Mouse (Mus musculus) hindbrain, embryonic 12.5 days (tissue): ENCODE data around the gene Gm20662. TPM values are rescaled to one million over a fixed set of nuclear protein-coding genes. Genes with fewer than 3 reads are reported as not detected.
A peak's percentile ranks its signal among the peaks of the same experiment; 100 is the strongest.

Source experiments
- ATAC-seq: fragments of 200-750 bp; cut with Nextera tagmentation; 2 replicates; pipeline ENCODE4 v1.8.0; 2017; ENCODE audit warnings: moderate TSS enrichment; ENCODE audit not compliant: low FRiP score
- H3K27ac ChIP-seq: fragments of 300-500 bp; sonication (generic); 2 replicates; pipeline ENCODE4 v1.5.1; 2016; ENCODE audit warnings: mild to moderate bottlenecking
- H3K27me3 ChIP-seq: fragments of 300-500 bp; sonication (generic); 2 replicates; pipeline ENCODE4 v1.6.1; 2016; ENCODE audit warnings: mild to moderate bottlenecking
- H3K36me3 ChIP-seq: fragments of 300-500 bp; sonication (generic); 2 replicates; pipeline ENCODE4 v1.6.1; 2016; ENCODE audit warnings: mild to moderate bottlenecking
- H3K4me1 ChIP-seq: fragments of 300-500 bp; sonication (generic); 2 replicates; pipeline ENCODE4 v1.6.1; 2016
- H3K4me2 ChIP-seq: fragments of 300-500 bp; sonication (generic); replicated peaks from 2 replicates; pipeline ENCODE4 v1.6.1; 2016; ENCODE audit warnings: mild to moderate bottlenecking
- H3K4me3 ChIP-seq: fragments of 300-500 bp; sonication (generic); 2 replicates; pipeline ENCODE4 v1.5.1; 2016; ENCODE audit warnings: mild to moderate bottlenecking
- H3K9ac ChIP-seq: fragments of 300-500 bp; sonication (generic); 2 replicates; pipeline ENCODE4 v1.6.1; 2016; ENCODE audit warnings: mild to moderate bottlenecking, moderate library complexity
- H3K9me3 ChIP-seq: fragments of 300-500 bp; sonication (generic); replicated peaks from 2 replicates; pipeline ENCODE4 v1.6.1; 2016; ENCODE audit warnings: mild to moderate bottlenecking
- WGBS: fragments of 180-500 bp; shearing (Covaris S2); methylation state at CpG from one replicate; pipeline ENCODE4 v1.1.7; 2016; 5-methylcytosine and 5-hydroxymethylcytosine counted together
- polyA plus RNA-seq: library from polyadenylated mRNA; unstranded; fragments of >200 nt; fragmentation: Nextera tagmentation; extraction: Ambion mirVana; gene quantifications from 2 replicates; pipeline ENCODE4 v1.2.1, GENCODE M21; 2016

The Gm20662 gene
- polyA plus RNA-seq, 1 experiment from 2014 or later, result not detected

GRCm38 (mm10) chr9:107981684-107982605 is 14.2 kb upstream of the Gm20662 start:
- H3K4me3 ChIP-seq, result peak overlapping the region; percentile 6; the same call in 1 of the 2 replicates
- WGBS, result 48% methylated on average over 7 of the region's 7 CpGs
- no peak overlapping the region for H3K9ac ChIP-seq
- peak overlapping the region; percentile 84 for H3K4me2 ChIP-seq
- H3K27ac ChIP-seq, result peak overlapping the region; percentile 82
- no peaks in the 10 kb centered on the region for H3K9me3 ChIP-seq
- peaks cover 24% of the 10 kb centered on the region for H3K27me3 ChIP-seq
- peaks cover 38% of the 10 kb centered on the region for H3K4me1 ChIP-seq
- H3K36me3 ChIP-seq, result no peaks in the 10 kb centered on the region
- ATAC-seq, result no peak

- Histone ChIP-seq H3K9me3 (no peaks in the 10 kb centered on the region), H3K27me3 (peaks cover 24% of the 10 kb centered on the region), H3K4me2 (peak within 1 kb of the TSS; percentile 84), H3K27ac (peak within 1 kb of the TSS; percentile 82), H3K9ac (peak within 1 kb of the TSS; percentile 41), H3K4me1 (peaks cover 38% of the 10 kb centered on the region), H3K36me3 (no peaks in the 10 kb centered on the region), H3K4me3 (peak within 1 kb of the TSS; percentile 62)
- WGBS, result 48% methylated on average over 14 of the region's 14 CpGs
- no peak for ATAC-seq
Measured at GRCm38 (mm10) chr9:107982681-107983346, 13.3 kb upstream of the Gm20662 start, which contains the start of gene Gm20661. TSS of gene Gm20661 (plus strand) at chr9:107983058.

DNA sequence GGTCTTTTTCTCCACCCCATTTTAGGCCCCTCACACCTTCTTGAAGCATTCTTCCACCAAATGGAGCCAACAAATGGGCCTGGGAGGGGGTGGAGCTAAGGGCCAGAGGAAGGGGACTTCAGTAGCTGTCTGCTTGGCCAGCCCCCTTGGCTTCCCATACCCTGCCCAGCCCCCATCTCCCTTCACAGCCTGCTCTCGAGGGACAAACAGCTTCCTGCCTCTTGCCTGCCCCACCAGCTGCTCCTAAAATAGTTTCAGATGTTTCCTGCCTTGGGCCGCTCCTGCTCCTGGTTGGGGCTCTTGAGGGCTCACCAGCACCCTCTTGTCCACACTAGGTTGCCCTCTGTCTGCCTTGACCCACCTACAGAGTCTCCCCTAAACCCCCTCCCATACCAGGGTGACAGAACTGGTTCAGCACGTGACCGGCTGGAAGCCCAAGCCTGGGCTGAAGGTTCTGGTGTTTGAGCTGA is 12.7 kb upstream of the Gm20662 start:
- Histone ChIP-seq H3K27me3 (peaks cover 24% of the 10 kb centered on the region), H3K27ac (peak overlapping the region; percentile 82), H3K9ac (peak overlapping the region; percentile 35; the same call in 1 of the 2 replicates), H3K4me2 (peak overlapping the region; percentile 84), H3K4me3 (peak overlapping the region; percentile 62), H3K9me3 (no peaks in the 10 kb centered on the region), H3K4me1 (peaks cover 41% of the 10 kb centered on the region), H3K36me3 (no peaks in the 10 kb centered on the region)
- whole genome bisulfite sequencing, result 37% methylated on average over 4 of the region's 4 CpGs
- no peak for ATAC-seq

GRCm38 (mm10) chr9:107984052-107984753 is 11.9 kb upstream of the Gm20662 start:
- no peak for ATAC-seq
- H3K4me2 ChIP-seq, result peak overlapping the region; percentile 84
- no peaks in the 10 kb centered on the region for H3K9me3 ChIP-seq
- H3K4me3 ChIP-seq, result peak overlapping the region; percentile 62
- 58% methylated on average over 19 of the region's 19 CpGs for WGBS
- peaks cover 41% of the 10 kb centered on the region for H3K4me1 ChIP-seq
- no peaks in the 10 kb centered on the region for H3K36me3 ChIP-seq
- peaks cover 24% of the 10 kb centered on the region for H3K27me3 ChIP-seq
- H3K9ac ChIP-seq, result peak overlapping the region; percentile 68
- H3K27ac ChIP-seq, result peak overlapping the region; percentile 82

- H3K36me3 ChIP-seq, result no peaks in the 10 kb centered on the region
- peak overlapping the region; percentile 82 for H3K27ac ChIP-seq
- peaks cover 24% of the 10 kb centered on the region for H3K27me3 ChIP-seq
- peaks cover 41% of the 10 kb centered on the region for H3K4me1 ChIP-seq
- H3K9ac ChIP-seq, result peak overlapping the region; percentile 68
- peak overlapping the region; percentile 84 for H3K4me2 ChIP-seq
- 53% methylated on average over 9 of the region's 9 CpGs for WGBS
- ATAC-seq, result no peak
- no peaks in the 10 kb centered on the region for H3K9me3 ChIP-seq
- H3K4me3 ChIP-seq, result peak overlapping the region; percentile 62
Measured at GRCm38 (mm10) chr9:107984754-107985055, 11.4 kb upstream of the Gm20662 start.

- Histone ChIP-seq H3K9ac (peak within 1 kb of the TSS; percentile 68), H3K9me3 (no peaks in the 10 kb centered on the region), H3K27ac (peak within 1 kb of the TSS; percentile 82), H3K4me2 (peak within 1 kb of the TSS; percentile 84), H3K4me3 (peak within 1 kb of the TSS; percentile 62), H3K36me3 (no peaks in the 10 kb centered on the region), H3K4me1 (peaks cover 41% of the 10 kb centered on the region), H3K27me3 (peaks cover 24% of the 10 kb centered on the region)
- WGBS, result under 1% methylated on average over 58 of the region's 58 CpGs
- peak; percentile 77 for ATAC-seq
Measured at GRCm38 (mm10) chr9:107985131-107986119, 10.7 kb upstream of the Gm20662 start, which contains the start of gene Inka1. TSS of gene Inka1 (minus strand) at chr9:107985879.

GRCm38 (mm10) chr9:107986376-107986775 is 9.8 kb upstream of the Gm20662 start:
- Histone ChIP-seq H3K9ac (no peak overlapping the region), H3K36me3 (no peaks in the 10 kb centered on the region), H3K27me3 (peaks cover 24% of the 10 kb centered on the region), H3K4me1 (peaks cover 33% of the 10 kb centered on the region), H3K9me3 (no peaks in the 10 kb centered on the region), H3K27ac (0 out of 2 replicates have a peak overlapping the region, but pooled peaks have one; percentile 4), H3K4me3 (peak overlapping the region; percentile 62; the same call in 1 of the 2 replicates), H3K4me2 (peak overlapping the region; percentile 84)
- WGBS, result 7% methylated on average over 18 of the region's 18 CpGs
- peak; percentile 72 for ATAC-seq

DNA sequence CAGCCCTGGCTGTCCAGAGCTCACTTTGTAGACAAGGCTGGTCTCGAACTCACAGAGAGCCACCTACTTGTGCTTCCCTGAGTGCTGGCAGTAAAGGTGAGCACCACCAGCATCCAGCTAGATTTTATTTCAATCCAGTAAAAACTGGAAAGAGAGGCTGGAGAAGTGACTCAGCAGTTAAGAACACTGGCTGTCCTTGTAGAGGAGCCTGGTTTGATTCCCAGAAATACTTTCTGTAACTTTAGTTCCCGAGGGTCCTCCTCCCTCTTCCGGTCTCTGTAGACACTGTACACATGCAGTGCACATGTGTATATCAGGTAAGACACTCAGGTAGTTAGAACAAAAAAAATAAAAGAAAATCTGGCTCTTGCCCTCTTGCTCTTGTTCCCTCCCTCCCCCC is 8.2 kb upstream of the Gm20662 start:
- Histone ChIP-seq H3K27ac (no peak overlapping the region), H3K4me1 (peaks cover 20% of the 10 kb centered on the region), H3K9me3 (no peaks in the 10 kb centered on the region), H3K9ac (no peak overlapping the region), H3K27me3 (peaks cover 24% of the 10 kb centered on the region), H3K4me3 (no peak overlapping the region), H3K36me3 (no peaks in the 10 kb centered on the region), H3K4me2 (no peak overlapping the region)
- ATAC-seq, result no peak
- 68% methylated on average over 3 of the region's 3 CpGs for WGBS

- ATAC-seq, result no peak
- Histone ChIP-seq H3K4me3 (no peak within 1 kb of the TSS), H3K27ac (no peak within 1 kb of the TSS), H3K4me1 (peaks cover 3% of the 10 kb centered on the region; the same call in 1 of the 2 replicates), H3K27me3 (no peaks in the 10 kb centered on the region), H3K9ac (no peak within 1 kb of the TSS), H3K4me2 (no peak within 1 kb of the TSS), H3K36me3 (no peaks in the 10 kb centered on the region), H3K9me3 (no peaks in the 10 kb centered on the region)
- WGBS, result 80% methylated on average over 2 of the region's 2 CpGs
Measured at GRCm38 (mm10) chr9:107992197-107992596, 4.0 kb upstream of the Gm20662 start, which contains the start of gene Cdhr4. TSS of gene Cdhr4 (plus strand) at chr9:107992497.

DNA sequence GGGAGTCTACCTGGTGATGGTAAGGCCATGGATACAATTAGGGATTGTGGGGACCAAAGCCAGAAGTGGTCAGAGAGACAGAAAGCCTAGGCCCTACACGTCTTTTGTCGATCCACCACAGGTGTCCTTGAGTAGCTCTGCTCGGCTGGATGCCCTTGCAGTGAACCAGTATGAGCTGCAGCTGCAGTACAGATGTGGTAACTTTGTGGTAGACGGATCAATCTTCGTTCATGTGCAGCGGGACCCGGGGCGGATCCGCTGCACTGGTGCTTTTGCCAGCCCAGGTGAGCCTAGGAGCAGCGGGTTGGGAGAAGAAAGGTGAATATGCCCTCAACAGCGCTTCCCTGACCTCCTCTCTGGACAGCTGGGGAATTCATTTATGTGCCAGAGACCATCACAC is 3.1 kb upstream of the Gm20662 start:
- Histone ChIP-seq H3K4me1 (peaks cover 3% of the 10 kb centered on the region; the same call in 1 of the 2 replicates), H3K27me3 (no peaks in the 10 kb centered on the region), H3K4me2 (no peak overlapping the region), H3K9me3 (no peaks in the 10 kb centered on the region), H3K27ac (no peak overlapping the region), H3K9ac (no peak overlapping the region), H3K4me3 (no peak overlapping the region), H3K36me3 (no peaks in the 10 kb centered on the region)
- ATAC-seq, result no peak
- WGBS, result 77% methylated on average over 11 of the region's 11 CpGs

GRCm38 (mm10) chr9:107994464-107994863 is 1.7 kb upstream of the Gm20662 start:
- ATAC-seq, result no peak
- Histone ChIP-seq H3K4me1 (no peaks in the 10 kb centered on the region), H3K4me3 (no peak overlapping the region), H3K27ac (no peak overlapping the region), H3K27me3 (no peaks in the 10 kb centered on the region), H3K9me3 (no peaks in the 10 kb centered on the region), H3K4me2 (no peak overlapping the region), H3K36me3 (no peaks in the 10 kb centered on the region), H3K9ac (no peak overlapping the region)
- WGBS, result 72% methylated on average over 2 of the region's 2 CpGs
